Mouse (Mus musculus): ENCODE data around the gene Ndufs5.

The Ndufs5 gene

DNA sequence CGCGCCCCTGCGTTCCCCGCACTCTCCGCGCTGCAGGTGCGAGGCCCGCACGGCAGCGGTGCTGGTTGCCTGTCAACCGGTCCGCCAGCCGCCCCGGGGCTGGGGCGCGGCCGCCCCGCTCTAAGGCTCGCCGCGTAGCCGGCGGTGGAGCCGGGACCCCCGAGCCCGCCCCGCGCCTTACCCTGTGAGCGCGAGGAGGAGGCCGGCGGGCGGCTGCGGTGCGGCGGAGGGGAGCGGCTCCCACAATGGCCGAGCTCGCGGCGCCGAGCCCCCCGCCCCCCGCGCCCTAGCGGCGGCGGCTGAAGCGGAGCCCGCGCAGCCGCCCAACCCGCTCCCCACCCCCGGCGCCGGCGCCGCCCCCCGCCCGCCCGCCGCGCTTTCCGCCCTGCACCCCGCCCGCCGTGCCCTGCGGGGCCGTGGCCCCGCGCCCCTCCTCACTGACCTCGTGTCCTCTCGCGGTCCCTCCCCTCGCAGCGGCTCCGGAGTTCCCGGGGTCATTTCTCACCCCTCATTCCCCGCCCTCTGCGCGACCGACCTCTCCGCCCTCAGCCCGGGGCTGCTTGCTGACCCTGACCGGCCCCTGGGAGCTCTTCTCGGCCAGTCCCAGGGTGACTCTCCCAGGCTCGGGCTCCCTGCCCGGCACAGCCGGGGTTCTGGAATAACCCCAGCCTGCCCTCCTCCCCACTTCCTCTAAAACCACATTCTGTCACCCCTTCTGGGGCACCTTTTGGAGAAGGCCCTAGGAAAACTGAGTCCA, 30.8 kb downstream of the Ndufs5 start:
- no peak for DNase-seq (ENCODE audit: low spot score)

DNA sequence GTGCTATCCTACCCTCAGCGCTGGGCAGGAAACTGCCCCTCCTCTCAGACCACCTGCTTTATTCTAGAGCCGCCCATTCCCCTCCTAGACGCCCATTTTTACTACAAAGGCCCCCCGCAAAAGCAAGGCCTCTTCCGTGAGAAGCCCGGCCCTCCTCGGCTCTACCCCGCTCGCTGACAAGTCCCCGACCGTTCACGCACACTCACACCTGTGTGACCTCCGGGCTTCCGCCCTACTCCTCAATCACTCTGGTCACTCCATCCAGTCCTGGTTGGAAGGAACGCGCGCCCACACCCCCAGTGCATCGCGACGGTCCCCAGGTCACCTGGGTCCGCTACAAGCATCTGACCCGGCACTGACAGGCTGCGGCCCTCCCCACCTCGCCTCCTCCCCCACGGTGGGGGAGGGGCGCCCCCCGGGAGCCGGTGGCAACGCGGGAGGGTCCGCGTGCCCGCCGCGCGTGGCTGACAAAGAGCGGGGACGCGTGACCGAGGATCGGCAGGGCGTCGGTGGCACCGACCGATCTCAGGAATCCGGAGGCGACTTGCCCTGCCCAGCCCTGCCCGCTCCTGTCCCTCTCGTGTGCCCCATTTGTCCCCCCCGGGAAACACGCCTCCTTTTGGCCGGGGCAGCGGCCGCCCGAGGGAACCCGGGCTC, 31.5 kb downstream of the Ndufs5 start:
- DNase-seq (ENCODE audit: low spot score), result no peak

DNA sequence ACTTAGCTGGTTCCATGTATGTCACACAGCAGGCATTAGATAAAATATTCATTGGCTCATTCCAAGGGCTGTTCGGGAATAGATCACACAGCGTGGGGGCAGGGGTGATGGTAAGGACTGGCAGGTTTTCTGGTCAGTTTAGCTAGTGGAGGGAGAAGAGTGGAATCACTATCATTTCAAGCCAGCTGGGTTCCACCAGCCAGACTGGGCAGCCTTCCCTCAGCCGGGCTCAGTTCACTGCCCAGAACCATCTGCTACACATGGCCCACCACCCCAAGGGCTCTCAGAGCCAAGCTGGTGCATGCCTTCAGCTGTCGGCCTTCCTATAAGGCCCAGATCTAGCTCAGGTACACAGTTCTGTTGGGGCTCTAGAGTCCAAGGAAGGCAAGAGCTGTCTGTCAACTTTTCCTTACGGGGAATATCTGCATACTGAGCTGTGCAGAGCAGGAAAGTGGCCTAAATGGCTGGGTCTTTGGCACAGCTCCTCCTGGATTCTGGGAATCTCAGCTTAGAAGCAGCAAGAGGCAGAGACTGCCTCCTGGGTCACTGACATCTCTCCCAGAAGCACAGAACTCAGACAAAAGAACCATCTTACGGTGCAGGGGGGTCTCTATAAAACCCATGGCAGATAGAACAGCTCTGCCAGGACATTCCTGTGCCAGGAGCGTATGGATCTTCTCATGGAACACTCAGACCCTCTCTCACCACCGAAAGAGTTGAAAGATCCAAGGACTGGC, 32.3 kb downstream of the Ndufs5 start:
- no peak for DNase-seq (ENCODE audit: low spot score)

DNA sequence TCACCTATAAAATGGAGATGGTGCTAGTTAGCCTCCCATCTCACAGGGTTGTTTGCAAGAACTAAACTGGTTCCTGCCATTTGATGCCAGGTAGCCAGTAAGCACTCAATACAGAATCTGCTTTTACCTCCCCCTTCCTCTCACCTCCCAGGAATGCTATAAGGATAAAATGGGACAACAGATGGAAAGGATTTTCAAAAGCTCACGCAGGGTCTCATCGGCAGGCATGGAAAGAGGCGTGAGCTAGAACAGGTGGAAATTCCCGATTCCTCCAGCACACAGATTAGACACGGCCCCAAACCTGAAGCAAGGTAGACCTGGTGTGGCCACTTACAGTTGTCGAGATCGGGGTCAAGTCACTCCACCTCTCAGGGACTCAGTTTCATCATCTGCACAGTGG, 33.0 kb downstream of the Ndufs5 start:
- DNase-seq (ENCODE audit: low spot score), result no peak

- no peak for DNase-seq (ENCODE audit: low spot score)
Measured at GRCm38 (mm10) chr4:123684260-123684659, 33.7 kb downstream of the Ndufs5 start, which contains the start of gene Macf1. Gene Macf1 (minus strand): TSS chr4:123684360.

GRCm38 (mm10) chr4:123682291-123682690, 35.7 kb downstream of the Ndufs5 start:
- no peak for DNase-seq (ENCODE audit: low spot score)

DNA sequence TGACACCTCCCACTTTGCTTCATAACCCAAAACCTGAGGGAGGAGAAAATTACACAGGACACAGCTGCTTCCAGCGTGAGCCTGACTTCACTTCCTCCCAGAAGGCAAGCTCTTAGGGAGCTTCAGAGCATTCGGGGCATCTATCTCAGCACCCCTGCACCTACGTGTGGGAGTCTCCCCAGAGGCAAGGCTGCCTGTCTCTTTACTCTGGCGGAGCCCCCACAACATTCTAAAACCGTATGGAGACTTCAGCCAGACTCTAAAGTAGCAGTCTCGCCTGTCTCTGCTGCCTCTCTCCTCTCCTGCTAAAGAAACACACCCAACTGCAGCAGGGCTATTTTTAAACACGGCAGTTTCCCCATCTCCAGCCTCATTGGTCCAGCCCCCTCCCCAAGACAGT, 37.0 kb downstream of the Ndufs5 start:
- DNase-seq (ENCODE audit: low spot score), result no peak

DNA sequence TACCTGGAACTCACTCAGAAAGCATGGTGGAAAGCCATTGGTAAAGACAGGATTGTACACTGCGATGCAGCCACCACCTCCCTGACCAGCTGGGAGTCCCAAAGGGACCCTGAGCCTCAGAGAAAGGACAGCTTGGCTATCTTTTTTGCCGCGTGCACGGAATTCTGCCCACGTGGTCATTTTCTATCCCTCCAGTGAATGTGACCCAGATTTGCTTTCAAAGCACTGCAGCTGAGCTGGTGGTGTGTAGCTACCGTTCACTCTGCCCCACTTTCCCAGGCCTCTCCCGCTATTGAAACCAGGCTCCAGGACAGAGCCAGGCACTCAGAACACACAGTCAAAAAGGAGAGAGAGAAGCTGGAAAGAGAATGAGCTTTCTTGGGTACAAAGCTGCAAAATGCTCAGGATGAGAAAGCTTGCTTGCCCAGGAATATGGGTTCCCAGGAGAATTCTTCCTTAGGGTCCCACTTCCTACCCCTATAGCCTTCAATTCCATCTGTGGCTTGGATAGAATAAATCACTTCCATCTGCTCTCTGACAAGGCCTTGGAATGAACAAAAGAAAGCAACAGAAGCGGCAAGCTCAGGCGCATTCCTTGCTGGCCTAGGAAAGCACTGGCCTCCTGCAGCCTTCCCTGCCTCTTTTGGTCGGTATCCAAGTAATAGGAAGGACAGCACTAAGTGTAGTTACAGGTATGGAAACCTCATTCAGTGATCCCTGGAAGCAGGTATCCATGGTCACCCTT, 40.8 kb downstream of the Ndufs5 start:
- peak; percentile 67 for DNase-seq (ENCODE audit: low spot score)

GRCm38 (mm10) chr4:123670598-123670997, 47.4 kb downstream of the Ndufs5 start:
- DNase-seq (ENCODE audit: low spot score), result no peak

DNA sequence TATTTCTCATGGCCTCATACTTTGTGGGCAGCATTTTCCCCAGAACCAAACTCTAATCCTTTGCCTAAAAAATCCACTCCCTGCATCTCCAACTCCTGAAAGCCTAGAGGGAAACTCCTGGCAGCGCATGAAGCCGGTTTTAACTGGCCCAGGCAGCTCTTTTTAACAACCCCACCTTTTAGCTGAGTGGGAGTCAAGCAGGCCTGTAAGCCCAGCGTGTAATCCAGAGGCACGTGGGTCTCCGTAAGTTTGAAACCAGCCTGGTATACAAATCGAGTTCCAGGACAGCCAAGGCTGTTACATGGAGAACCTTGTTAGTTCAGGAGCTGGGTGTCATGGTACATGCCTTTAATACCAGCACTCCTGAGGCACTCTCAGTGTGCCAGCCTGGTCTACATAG, 48.3 kb downstream of the Ndufs5 start:
- no peak for DNase-seq (ENCODE audit: low spot score)

GRCm38 (mm10) chr4:123667260-123667867, 50.6 kb downstream of the Ndufs5 start:
- peak; percentile 95 for DNase-seq (ENCODE audit: low spot score)

- no peak for DNase-seq (ENCODE audit: low spot score)
Measured at GRCm38 (mm10) chr4:123666517-123666916, 51.5 kb downstream of the Ndufs5 start.

GRCm38 (mm10) chr4:123665681-123666278, 52.2 kb downstream of the Ndufs5 start:
- peak; percentile 18 for DNase-seq (ENCODE audit: low spot score)

- peak; percentile 39 for DNase-seq (ENCODE audit: low spot score)
Measured at GRCm38 (mm10) chr4:123664951-123665661, 52.9 kb downstream of the Ndufs5 start.

DNA sequence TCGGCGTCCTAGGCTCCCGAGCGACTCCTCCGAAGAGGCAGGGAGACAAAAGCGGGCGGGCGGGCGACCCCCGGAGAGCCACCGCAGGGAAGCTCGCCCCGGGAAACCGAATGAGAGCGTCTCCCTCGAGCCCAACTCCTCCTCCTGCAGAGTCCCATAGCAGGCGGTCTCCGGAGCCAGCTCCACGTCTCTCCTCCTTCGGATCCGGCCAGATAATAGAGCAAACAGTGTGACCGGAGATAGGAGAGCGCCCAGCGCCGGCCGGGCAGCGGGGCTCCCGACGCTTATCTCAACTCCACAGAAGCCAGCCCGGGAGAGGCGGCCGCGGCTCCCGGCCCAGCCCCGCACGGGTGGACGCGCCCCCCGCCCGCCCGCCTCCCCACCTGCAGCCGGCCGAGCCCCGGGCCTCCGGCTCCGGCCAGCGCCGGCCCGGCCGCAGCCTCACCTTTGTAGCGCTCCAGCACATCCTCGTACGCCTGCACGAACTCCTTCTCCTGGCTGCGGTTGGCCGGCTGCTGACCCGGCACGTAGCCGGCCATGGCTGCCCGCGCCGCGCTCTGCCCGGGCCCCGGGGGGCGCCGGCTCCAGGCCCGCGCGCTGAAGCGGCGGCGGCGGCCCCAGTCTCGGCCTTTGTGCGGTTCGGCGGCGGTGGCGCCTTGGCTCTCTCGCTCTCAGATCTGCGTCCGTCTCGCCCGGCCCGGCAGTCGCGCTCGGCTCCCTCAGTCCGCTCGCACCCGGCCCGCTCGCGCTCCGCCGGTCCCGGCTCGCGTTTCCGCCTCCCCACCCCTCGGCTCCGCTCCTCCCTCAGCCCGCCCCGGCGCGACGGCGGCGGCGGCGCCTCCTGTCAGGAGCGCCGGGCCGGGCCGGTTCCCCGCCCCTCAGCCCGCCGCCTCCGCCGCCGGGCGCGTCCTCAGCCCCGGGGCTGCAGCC, 53.7 kb downstream of the Ndufs5 start:
- peak; percentile 60 for DNase-seq (ENCODE audit: low spot score)

GRCm38 (mm10) chr4:123663688-123663965, 54.4 kb downstream of the Ndufs5 start:
- peak; percentile 32 for DNase-seq (ENCODE audit: low spot score)

- DNase-seq (ENCODE audit: low spot score), result no peak
Measured at GRCm38 (mm10) chr4:123662914-123663687, 54.9 kb downstream of the Ndufs5 start.

All from adipocyte (in vitro differentiated cells).